Mouse (Mus musculus) naive thymus-derived CD4-positive, alpha-beta T cell, adult 5 months (primary cell): Measurements from ENCODE around the gene Kctd13. TPM values are rescaled to one million over a fixed set of nuclear protein-coding genes. Genes with fewer than 3 reads are reported as not detected.

Experiments used
- polyA plus RNA-seq: library from polyadenylated mRNA; unstranded; fragments of 100-300 nt; shearing (Covaris generic); gene quantifications from one replicate; pipeline ENCODE4 v1.2.1, GENCODE M21; 2017

Kctd13 gene
- 37.5 TPM for polyA plus RNA-seq

GRCm38 (mm10) chr7:126928384-126929037, at the start of gene Kctd13:
Gene Kctd13 (plus strand): TSS chr7:126928879.

GRCm38 (mm10) chr7:126884286-126885164, 44.2 kb upstream of the Kctd13 start, which contains the start of gene Taok2:
Gene Taok2 (minus strand): TSS chr7:126884703.

GRCm38 (mm10) chr7:126922624-126923060, 6.0 kb upstream of the Kctd13 start, which contains the start of gene Tmem219:
Gene Tmem219 (minus strand): TSS chr7:126922917.

GRCm38 (mm10) chr7:126949403-126949792, 20.7 kb downstream of the Kctd13 start, which contains the start of gene Asphd1:
Gene Asphd1 (minus strand): TSS chr7:126949582.

GRCm38 (mm10) chr7:126949793-126950646, 21.3 kb downstream of the Kctd13 start, which contains the start of gene Sez6l2:
Gene Sez6l2 (plus strand): TSS chr7:126950563.

GRCm38 (mm10) chr7:126975893-126975949, 47.0 kb downstream of the Kctd13 start, which contains the start of gene Cdipt:
Gene Cdipt (plus strand): TSS chr7:126975914.

GRCm38 (mm10) chr7:126975950-126976866, 47.5 kb downstream of the Kctd13 start, which contains the start of gene Cdiptos:
Gene Cdiptos (minus strand): TSS chr7:126976098.

Other genes with a start within 250 kb of the Kctd13 start
- 80.9 TPM for gene Bola2, start 233.5 kb upstream of the Kctd13 start, polyA plus RNA-seq
- 3.5 TPM for gene Slx1b, start 233.1 kb upstream of the Kctd13 start, polyA plus RNA-seq
- gene Coro1a, start 221.1 kb upstream of the Kctd13 start, polyA plus RNA-seq = 2,123 TPM
- gene Mapk3, start 169.3 kb upstream of the Kctd13 start, polyA plus RNA-seq = 20.2 TPM
- gene Gdpd3, start 162.5 kb upstream of the Kctd13 start, polyA plus RNA-seq = 0.81 TPM
- gene Ypel3, start 151.9 kb upstream of the Kctd13 start, polyA plus RNA-seq = 416 TPM
- 5.2 TPM for gene Tbx6, start 147.4 kb upstream of the Kctd13 start, polyA plus RNA-seq
- 341 TPM for gene Ppp4c, start 136.4 kb upstream of the Kctd13 start, polyA plus RNA-seq
- not detected for gene Fam57b, start 131.2 kb upstream of the Kctd13 start, polyA plus RNA-seq
- not detected for gene 4930451I11Rik, start 97.2 kb upstream of the Kctd13 start, polyA plus RNA-seq
- not detected for gene Doc2a, start 81.5 kb upstream of the Kctd13 start, polyA plus RNA-seq
- gene Hirip3, start 66.9 kb upstream of the Kctd13 start, polyA plus RNA-seq = 10.0 TPM
- 49.0 TPM for gene Ino80e, start 66.5 kb upstream of the Kctd13 start, polyA plus RNA-seq
- 44.2 TPM for gene Taok2, start 44.2 kb upstream of the Kctd13 start, polyA plus RNA-seq
- gene Tmem219, start 6.0 kb upstream of the Kctd13 start, polyA plus RNA-seq = 32.2 TPM
- not detected for gene Asphd1, start 20.7 kb downstream of the Kctd13 start, polyA plus RNA-seq
- 0.36 TPM for gene Sez6l2, start 21.7 kb downstream of the Kctd13 start, polyA plus RNA-seq
- 143 TPM for gene Cdipt, start 47.0 kb downstream of the Kctd13 start, polyA plus RNA-seq
- 0.70 TPM for gene Cdiptos, start 47.2 kb downstream of the Kctd13 start, polyA plus RNA-seq
- 34.6 TPM for gene Mvp, start 85.7 kb downstream of the Kctd13 start, polyA plus RNA-seq
- 2.0 TPM for gene Pagr1b, start 87.6 kb downstream of the Kctd13 start, polyA plus RNA-seq
- 34.0 TPM for gene Pagr1a, start 88.5 kb downstream of the Kctd13 start, polyA plus RNA-seq
- gene Gm42742, start 92.2 kb downstream of the Kctd13 start, polyA plus RNA-seq = 30.6 TPM
- gene Prrt2, start 92.3 kb downstream of the Kctd13 start, polyA plus RNA-seq = 2.7 TPM
- 76.6 TPM for gene Maz, start 98.2 kb downstream of the Kctd13 start, polyA plus RNA-seq
- 4.4 TPM for gene Kif22, start 113.6 kb downstream of the Kctd13 start, polyA plus RNA-seq
- gene Zg16, start 158.4 kb downstream of the Kctd13 start, polyA plus RNA-seq = not detected
- 117 TPM for gene AI467606, start 162.5 kb downstream of the Kctd13 start, polyA plus RNA-seq
- 9.7 TPM for gene Qprt, start 193.3 kb downstream of the Kctd13 start, polyA plus RNA-seq
- 42.1 TPM for gene Spn, start 208.9 kb downstream of the Kctd13 start, polyA plus RNA-seq